Mouse (Mus musculus) heart, postnatal 14 days (tissue): Measurements from ENCODE around the gene Atxn7l2. TPM values are rescaled to one million over a fixed set of nuclear protein-coding genes. Genes with fewer than 3 reads are reported as not detected.
"Not testable (repeated sequence)": the region's sequence is repeated elsewhere in the genome, so short reads cannot be mapped to it uniquely, and the experiment has no call there.

Source experiments
- DNase-seq, 2 experiments: peaks; one replicate each; pipeline ENCODE4 v3.0.0; 2021 to 2022
- intact Hi-C: fragments of 180-260 bp; cut with DNase I; formaldehyde crosslinking; loops from one replicate; pipeline ENCODE4 v1.15.1; 2025
- long read RNA-seq, 2 experiments: library from polyadenylated mRNA; stranded (forward); transcript quantifications; one replicate each; pipeline ENCODE4 v2.0.0; 2021
- total RNA-seq, 2 experiments: library from RNA; stranded (reverse); gene quantifications; 2 replicates each; pipeline ENCODE4 v1.2.3; 2021

Atxn7l2 gene
- 1 to 10 TPM; 2.9 to 3.0 TPM for total RNA-seq
- long read RNA-seq, experiment 1, partial matches to known transcripts = 1 of 3 reads
- long read RNA-seq, experiment 1, other reads (novel, unspliced or antisense) = 0 of 3 reads
- long read RNA-seq, experiment 2, partial matches to known transcripts = 0 of 3 reads
- long read RNA-seq, experiment 2, other reads (novel, unspliced or antisense) = 0 of 3 reads

- DNase-seq = no peak
- intact Hi-C loops = loop anchor here (5.0 kb wide), 1 partner anchor 47 kb away; the partner anchor contains the start of gene Psma5
These were observed at the start of gene Atxn7l2 for GRCm38 (mm10) chr3:108210771-108211139. Atxn7l2 (minus strand) TSS chr3:108210934.

GRCm38 (mm10) chr3:108259319-108259718 lies 48.6 kb upstream of the Atxn7l2 start:
- no peak for DNase-seq
- intact Hi-C loops = loop anchor here (5.0 kb wide), 2 partner anchors 47 to 97 kb away; partner anchors contain the start of gene Atxn7l2

GRCm38 (mm10) chr3:108257831-108258500 lies 47.2 kb upstream of the Atxn7l2 start:
- no peak for DNase-seq
- intact Hi-C loops = loop anchor here (5.0 kb wide), 2 partner anchors 46 to 96 kb away; partner anchors contain the start of gene Atxn7l2

- peak; percentile 92 to 94 for DNase-seq
- intact Hi-C loops = loop anchor here (5.0 kb wide), 2 partner anchors 45 to 95 kb away; partner anchors contain the start of gene Atxn7l2
These were observed 46.2 kb upstream of the Atxn7l2 start, which contains the start of gene Psma5 for GRCm38 (mm10) chr3:108256719-108257637. Psma5 (plus strand) TSS chr3:108256926.

- no peak for DNase-seq
- intact Hi-C loops = no loop called here
These were observed 36.1 kb upstream of the Atxn7l2 start for GRCm38 (mm10) chr3:108246857-108247256.

GRCm38 (mm10) chr3:108241243-108241839 lies 30.6 kb upstream of the Atxn7l2 start:
- intact Hi-C loops = no loop called here
- DNase-seq = no peak

GRCm38 (mm10) chr3:108237474-108238102 lies 26.9 kb upstream of the Atxn7l2 start:
- DNase-seq, intact Hi-C loops: not testable (repeated sequence)

GRCm38 (mm10) chr3:108231646-108232045 lies 20.9 kb upstream of the Atxn7l2 start:
- DNase-seq = no peak
- intact Hi-C loops = no loop called here

- intact Hi-C loops = no loop called here
- DNase-seq = no peak
These were observed 16.8 kb upstream of the Atxn7l2 start for GRCm38 (mm10) chr3:108227521-108227920.

- intact Hi-C loops = no loop called here
- peak; percentile 51 to 57 for DNase-seq
These were observed 16.0 kb upstream of the Atxn7l2 start, which contains the start of gene Sypl2 for GRCm38 (mm10) chr3:108226558-108227350. Sypl2 (minus strand) TSS chr3:108226648.

- intact Hi-C loops = no loop called here
- no peak for DNase-seq
These were observed 15.2 kb upstream of the Atxn7l2 start for GRCm38 (mm10) chr3:108225711-108226557.

GRCm38 (mm10) chr3:108220661-108221060 lies 9.9 kb upstream of the Atxn7l2 start:
- intact Hi-C loops = no loop called here
- DNase-seq = no peak

- intact Hi-C loops = loop anchor here (5.0 kb wide), 1 partner anchor 43 kb away; the partner anchor contains the start of gene Psma5
- DNase-seq = peak in 1 of 2 experiments; percentile 46
These were observed 4.0 kb upstream of the Atxn7l2 start for GRCm38 (mm10) chr3:108214734-108215133.

- intact Hi-C loops = loop anchor here (5.0 kb wide), 1 partner anchor 45 kb away; the partner anchor contains the start of gene Psma5
These were observed 1.7 kb upstream of the Atxn7l2 start for GRCm38 (mm10) chr3:108212406-108212805.

GRCm38 (mm10) chr3:108211845-108212244 lies 1.1 kb upstream of the Atxn7l2 start:
- intact Hi-C loops = loop anchor here (5.0 kb wide), 1 partner anchor 45 kb away; the partner anchor contains the start of gene Psma5

More at GRCm38 (mm10) chr3:108212406-108212805, 1.7 kb upstream of the Atxn7l2 start:
- no peak for DNase-seq

GRCm38 (mm10) chr3:108209946-108210770 lies 576 bp downstream of the Atxn7l2 start:
- peak; percentile 93 to 94 for DNase-seq
- intact Hi-C loops = loop anchor here (5.0 kb wide), 1 partner anchor 47 kb away; the partner anchor contains the start of gene Psma5

More at GRCm38 (mm10) chr3:108211845-108212244, 1.1 kb upstream of the Atxn7l2 start:
- DNase-seq = no peak

GRCm38 (mm10) chr3:108209536-108209935 lies 1.2 kb downstream of the Atxn7l2 start:
- intact Hi-C loops = no loop called here
- no peak for DNase-seq
